Mouse (Mus musculus) lung, embryonic 14.5 days (tissue): ENCODE measurements around the gene Vmn1r84. TPM values are rescaled to one million over a fixed set of nuclear protein-coding genes. Genes with fewer than 3 reads are reported as not detected.

ENCODE experiments used
- ATAC-seq: fragments of 200-750 bp; cut with Nextera tagmentation; 2 replicates; pipeline ENCODE4 v1.8.0; 2017; ENCODE audit warnings: mild to moderate bottlenecking, moderate TSS enrichment, moderate library complexity; ENCODE audit not compliant: insufficient read depth
- DNase-seq: peaks from one replicate; pipeline ENCODE4 v3.0.0-alpha.2; 2015
- H3K27ac ChIP-seq: fragments of 300-500 bp; sonication (generic); 2 replicates; pipeline ENCODE4 v1.5.1; 2014; ENCODE audit warnings: low read depth, mild to moderate bottlenecking, moderate library complexity
- H3K27me3 ChIP-seq: fragments of 300-500 bp; sonication (generic); 2 replicates; pipeline ENCODE4 v1.6.1; 2014; ENCODE audit warnings: low read length, control low read depth; ENCODE audit not compliant: insufficient read depth
- H3K36me3 ChIP-seq: fragments of 300-500 bp; sonication (generic); 2 replicates; pipeline ENCODE4 v1.6.1; 2014; ENCODE audit warnings: control low read depth; ENCODE audit not compliant: insufficient read depth
- H3K4me1 ChIP-seq: fragments of 300-500 bp; sonication (generic); 2 replicates; pipeline ENCODE4 v1.6.1; 2014; ENCODE audit warnings: antibody characterized with exemption, control low read depth; ENCODE audit not compliant: insufficient read depth
- H3K4me2 ChIP-seq: fragments of 300-500 bp; sonication (generic); 2 replicates; pipeline ENCODE4 v1.6.1; 2014; ENCODE audit warnings: mild to moderate bottlenecking
- H3K4me3 ChIP-seq: fragments of 300-500 bp; sonication (generic); 2 replicates; pipeline ENCODE4 v1.5.1; 2014; ENCODE audit warnings: low read depth, low read length
- H3K9ac ChIP-seq: fragments of 300-500 bp; sonication (generic); 2 replicates; pipeline ENCODE4 v1.6.1; 2014
- H3K9me3 ChIP-seq: fragments of 300-500 bp; sonication (generic); 2 replicates; pipeline ENCODE4 v1.6.1; 2016; ENCODE audit warnings: low read depth, low read length, control low read depth
- CTCF ChIP-seq: IDR thresholded peaks from 2 replicates; pipeline ENCODE4 v1.5.1; 2016; ENCODE audit warnings: antibody characterized with exemption, low read depth
- WGBS: fragments of 180-500 bp; shearing (Covaris S2); extraction: QIAGEN DNeasy Blood & Tissue Kit; methylation state at CpG from one replicate; pipeline ENCODE4 v1.1.7; 2014; 5-methylcytosine and 5-hydroxymethylcytosine counted together
- microRNA-seq: library from miRNA; unstranded; fragments of <30 nt; microRNA quantifications from one replicate; pipeline ENCODE4, GENCODE M21; 2016; ENCODE audit warnings: borderline number of aligned reads
- polyA plus RNA-seq: library from polyadenylated mRNA; unstranded; fragments of >200 nt; fragmentation: Nextera tagmentation; extraction: Ambion mirVana; gene quantifications from 2 replicates; pipeline ENCODE4 v1.2.1, GENCODE M21; 2014

The Vmn1r84 gene
- polyA plus RNA-seq = not detected in 2 replicates

DNA sequence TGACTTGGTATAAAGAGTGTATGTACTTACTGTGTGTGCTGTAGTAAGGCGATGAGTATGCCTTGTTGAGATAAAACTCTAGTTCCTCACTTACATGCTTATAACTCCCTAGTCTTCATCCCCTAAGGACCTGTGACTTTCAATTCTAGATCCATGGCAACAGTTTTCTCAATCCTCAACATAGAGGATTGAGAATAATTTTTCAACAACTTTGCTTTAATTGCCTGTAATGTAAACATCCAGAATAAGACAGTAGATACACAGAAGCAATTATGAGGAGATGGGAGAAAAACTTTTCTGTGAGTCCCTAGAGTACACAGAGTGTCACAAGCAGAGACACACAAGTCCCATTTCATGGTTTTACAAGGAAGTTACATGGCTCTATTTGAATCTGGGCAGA, at the start of gene Vmn1r84:
Gene Vmn1r84, minus strand, starts transcription at position 101 of the 400 bp plus-strand sequence.
- DNase-seq = no peak
- H3K4me3 ChIP-seq = no peak within 1 kb of the TSS
- H3K27me3 ChIP-seq = no peaks in the 10 kb centered on the region
- ATAC-seq = no peak
- no peak within 1 kb of the TSS for H3K27ac ChIP-seq
- H3K9ac ChIP-seq = no peak within 1 kb of the TSS
- no peak within 1 kb of the TSS for H3K4me2 ChIP-seq
- no peaks in the 10 kb centered on the region for H3K9me3 ChIP-seq
- WGBS = 42% methylated on average over 1 of the region's 1 CpGs
- TF ChIP-seq CTCF = no peak
- no peaks in the 10 kb centered on the region for H3K4me1 ChIP-seq
- H3K36me3 ChIP-seq = no peaks in the 10 kb centered on the region

DNA sequence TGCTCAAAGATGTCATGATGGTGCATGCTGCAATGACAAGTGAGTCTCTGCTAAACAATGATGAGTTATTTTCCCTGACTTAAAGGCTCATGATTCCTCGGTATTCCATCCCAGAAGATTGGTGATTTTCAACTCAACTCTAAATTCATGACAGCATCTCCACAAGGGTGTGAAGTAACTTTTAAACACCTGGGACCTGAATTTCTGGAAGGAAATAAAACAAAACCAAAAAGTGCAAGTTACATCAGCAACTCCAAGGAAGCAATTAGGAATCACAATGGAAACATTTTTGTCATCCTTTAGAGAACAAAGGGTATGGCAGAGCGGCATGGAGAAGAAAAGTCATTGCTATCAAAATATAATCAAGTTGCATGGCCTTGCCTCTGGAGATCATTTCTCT, 39.7 kb downstream of the Vmn1r84 start, which contains the start of gene Vmn1r83:
Gene Vmn1r83, minus strand, starts transcription at position 101 of the 400 bp plus-strand sequence.
- H3K27me3 ChIP-seq = no peaks in the 10 kb centered on the region
- no peaks in the 10 kb centered on the region for H3K36me3 ChIP-seq
- ATAC-seq (no peak), DNase-seq (no peak)
- H3K4me1 ChIP-seq = no peaks in the 10 kb centered on the region
- H3K27ac ChIP-seq = no peak within 1 kb of the TSS
- no peak for TF ChIP-seq CTCF
- no peak within 1 kb of the TSS for H3K9ac ChIP-seq
- H3K4me2 ChIP-seq = no peak within 1 kb of the TSS
- H3K9me3 ChIP-seq = no peaks in the 10 kb centered on the region; the same call in 1 of the 2 replicates
- H3K4me3 ChIP-seq = no peak within 1 kb of the TSS
- 76% methylated on average over 2 of the region's 2 CpGs for WGBS

Small RNAs within 50 kb of the gene (microRNA-seq; reads per million reads assigned to microRNA genes)
- not detected for gene Gm23521

Other genes with a start within 250 kb of the Vmn1r84 start
- gene Vmn1r78, start 219.0 kb downstream of the Vmn1r84 start, polyA plus RNA-seq = not detected in 2 replicates
- not detected in 2 replicates for gene Vmn1r79, start 198.0 kb downstream of the Vmn1r84 start, polyA plus RNA-seq
- gene Vmn1r80, start 180.0 kb downstream of the Vmn1r84 start, polyA plus RNA-seq = not detected in 2 replicates
- not detected in 2 replicates for gene Vmn1r81, start 101.0 kb downstream of the Vmn1r84 start, polyA plus RNA-seq
- gene Vmn1r82, start 68.8 kb downstream of the Vmn1r84 start, polyA plus RNA-seq = not detected in 2 replicates
- not detected in 2 replicates for gene Vmn1r83, start 39.8 kb downstream of the Vmn1r84 start, polyA plus RNA-seq
- gene Zfp551, start 53.5 kb upstream of the Vmn1r84 start, polyA plus RNA-seq = 4.1 and 4.5 TPM in 2 replicates
- 27.6 and 28.9 TPM in 2 replicates for gene Zfp606, start 109.0 kb upstream of the Vmn1r84 start, polyA plus RNA-seq
- gene 2900092C05Rik, start 143.2 kb upstream of the Vmn1r84 start, polyA plus RNA-seq = not detected in 2 replicates
- 0.01 TPM in 2 replicates for gene Vmn2r53, start 239.5 kb upstream of the Vmn1r84 start, polyA plus RNA-seq